Mouse (Mus musculus) spleen, embryonic (tissue): ENCODE measurements at regions not wholly inside any gene's neighbourhood (a gene's known extent, or its start where the extent isn't known, plus 50 kb on each side); places are given as distances from the start of the nearest gene placed in this dataset.

Source experiments
- CTCF ChIA-PET: fragments of 350-600 bp; sonication (Branson Sonifier 250); formaldehyde crosslinking; loops from one replicate; lab custom pipeline; 2022; lab: Charles Lee

- CTCF ChIA-PET, result no interaction called here
Measured at GRCm38 (mm10) chr7:95688151-95689146, 482.6 kb upstream of the Tenm4 start.

DNA sequence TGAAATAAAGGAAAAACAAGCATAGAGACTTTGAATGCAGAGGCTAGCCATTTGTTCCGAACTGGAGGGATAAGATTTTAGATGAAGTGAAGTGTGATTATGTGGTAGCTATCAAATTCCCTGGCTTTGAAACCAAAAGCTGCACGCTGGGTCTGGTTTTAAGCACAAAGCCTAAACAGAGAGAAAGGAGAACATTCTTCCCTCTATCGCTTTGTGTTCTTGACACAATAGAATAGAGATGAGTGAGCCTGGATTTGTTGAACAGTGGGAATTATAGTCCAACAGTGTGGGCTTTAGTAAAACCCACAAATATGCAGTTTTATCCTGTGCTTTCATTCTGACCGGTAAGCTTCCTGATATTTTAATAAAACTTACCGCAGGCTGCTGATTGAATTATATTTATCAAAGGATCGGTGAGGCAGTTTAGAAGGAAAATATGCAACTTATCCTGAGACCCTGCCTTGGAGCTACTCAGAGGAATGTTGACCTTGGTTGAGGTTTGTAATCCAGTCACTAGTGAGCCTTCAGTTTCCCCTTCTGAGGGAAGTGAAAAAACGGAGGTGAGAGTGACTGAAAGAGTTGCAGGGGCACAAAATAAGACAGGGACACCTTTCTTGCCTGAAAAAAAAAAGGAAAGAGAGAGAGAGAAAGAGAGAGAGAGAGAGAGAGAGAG is 481.7 kb upstream of the Tenm4 start:
- CTCF ChIA-PET, result no interaction called here

DNA sequence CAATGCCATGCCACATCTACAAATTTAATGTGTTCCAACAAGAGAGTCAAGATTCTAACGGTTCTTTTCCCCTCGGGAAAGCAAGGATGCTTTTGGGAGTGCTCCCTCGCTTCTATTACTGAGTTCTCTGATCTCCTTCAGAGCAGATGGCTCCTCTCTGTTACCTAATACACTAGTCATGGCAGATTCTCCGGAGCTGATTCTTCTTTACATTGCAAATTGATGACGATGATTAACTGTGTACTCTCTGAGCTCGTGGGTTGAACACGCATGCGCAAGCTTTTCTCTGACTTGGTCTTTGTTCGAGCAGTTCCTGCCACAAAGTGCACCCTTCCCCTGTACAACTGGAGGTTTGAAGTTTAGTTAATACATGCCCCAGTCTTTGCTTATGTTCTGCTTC is 471.5 kb upstream of the Tenm4 start:
- CTCF ChIA-PET, result no interaction called here

DNA sequence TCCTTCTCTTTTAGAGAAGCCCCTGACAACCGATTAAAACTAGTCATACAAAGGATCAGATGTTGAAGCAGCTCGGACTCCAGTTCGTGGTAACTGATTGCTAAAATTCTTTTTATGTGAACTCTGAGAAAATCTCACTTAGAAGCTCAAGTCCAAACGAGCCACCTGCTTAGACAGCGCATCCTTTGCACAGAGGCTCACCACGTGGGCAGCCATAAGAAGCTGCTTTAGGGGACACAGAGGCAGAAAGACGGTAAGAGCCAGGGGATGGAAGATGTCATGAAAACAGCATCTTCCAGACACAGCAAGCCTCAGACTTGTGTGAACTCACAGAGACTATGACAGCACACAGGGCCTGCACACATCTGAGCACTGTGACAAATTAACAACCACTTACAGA is 461.0 kb upstream of the Tenm4 start:
- CTCF ChIA-PET, result no interaction called here

- CTCF ChIA-PET, result no interaction called here
Measured at GRCm38 (mm10) chr7:95720083-95720482, 451.0 kb upstream of the Tenm4 start.

DNA sequence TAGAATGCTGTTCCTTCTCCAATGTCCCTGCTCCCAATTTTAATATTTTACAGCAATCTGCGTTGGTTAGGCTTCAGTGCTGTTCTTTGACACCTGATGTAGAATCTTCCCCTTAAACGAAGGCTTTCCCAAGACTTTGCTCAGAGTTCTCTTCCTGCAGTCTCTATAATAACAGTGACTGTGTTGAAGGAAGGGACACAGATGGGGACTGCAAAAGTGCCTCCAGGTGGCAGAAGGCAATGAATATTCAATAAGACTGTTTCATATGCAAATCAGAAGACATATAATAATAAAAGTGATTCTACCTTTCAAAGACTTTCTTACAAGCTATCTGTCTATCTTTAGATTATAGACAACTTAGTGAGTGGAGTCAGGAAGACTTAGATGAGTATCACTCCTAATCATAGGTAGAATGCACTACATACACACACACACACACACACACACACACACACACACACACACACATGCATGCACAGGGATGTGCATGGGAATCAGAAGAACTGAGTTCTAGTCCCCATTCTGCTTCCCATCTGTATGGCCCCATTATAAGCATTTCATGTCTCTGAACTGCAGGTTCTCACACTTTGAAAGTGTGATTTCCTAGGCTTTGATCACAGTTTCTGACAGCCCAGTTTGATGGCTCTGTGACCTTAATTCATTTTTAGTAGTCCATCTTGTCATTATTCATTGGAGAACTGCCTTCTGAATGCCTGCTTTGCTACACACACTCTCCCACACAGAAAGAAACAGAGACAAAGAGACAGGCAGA is 445.1 kb upstream of the Tenm4 start:
- CTCF ChIA-PET, result no interaction called here

DNA sequence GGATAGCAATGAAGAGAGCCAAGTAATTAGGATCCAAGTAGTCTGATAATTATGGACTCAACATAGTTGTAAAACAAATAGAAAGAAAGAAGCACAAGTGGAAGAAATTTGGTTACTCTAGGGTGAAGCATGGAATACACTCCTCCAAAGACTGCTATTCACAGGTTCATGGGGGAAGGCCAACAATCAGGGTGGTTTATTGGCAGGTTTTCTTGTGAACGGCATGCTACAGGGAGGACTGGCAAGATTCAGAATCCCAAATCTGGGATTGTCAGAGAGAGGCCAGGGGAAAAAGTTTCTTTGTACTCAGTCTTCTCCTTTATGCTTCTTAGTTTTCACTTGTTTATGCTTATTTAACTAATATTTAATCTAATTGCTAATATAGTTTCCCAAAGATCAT is 437.2 kb upstream of the Tenm4 start:
- CTCF ChIA-PET, result no interaction called here

- CTCF ChIA-PET, result no interaction called here
Measured at GRCm38 (mm10) chr7:95734587-95734986, 436.5 kb upstream of the Tenm4 start.

GRCm38 (mm10) chr7:95736716-95737115 is 434.3 kb upstream of the Tenm4 start:
- CTCF ChIA-PET, result no interaction called here

GRCm38 (mm10) chr7:95738725-95739245 is 432.3 kb upstream of the Tenm4 start:
- CTCF ChIA-PET, result no interaction called here

- CTCF ChIA-PET, result no interaction called here
Measured at GRCm38 (mm10) chr7:95739779-95740178, 431.3 kb upstream of the Tenm4 start.

DNA sequence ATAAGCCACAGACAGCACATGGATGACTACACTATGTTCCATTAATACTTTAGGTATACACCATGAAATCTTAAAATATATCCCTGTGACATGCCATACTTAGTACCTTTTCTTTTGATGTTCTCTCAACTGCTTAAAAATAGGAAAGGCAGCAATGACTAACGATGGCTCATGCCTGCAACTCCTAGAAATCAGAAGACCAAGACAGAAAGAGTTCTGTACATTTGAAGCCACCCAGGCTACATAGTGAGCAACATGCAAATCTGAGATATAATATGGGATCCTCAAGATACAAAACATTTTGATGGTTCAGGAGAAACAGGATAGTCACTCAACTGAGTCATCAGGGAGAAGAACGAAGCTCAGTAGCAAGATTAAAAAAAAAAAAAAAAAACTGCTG is 412.7 kb upstream of the Tenm4 start:
- CTCF ChIA-PET, result no interaction called here

DNA sequence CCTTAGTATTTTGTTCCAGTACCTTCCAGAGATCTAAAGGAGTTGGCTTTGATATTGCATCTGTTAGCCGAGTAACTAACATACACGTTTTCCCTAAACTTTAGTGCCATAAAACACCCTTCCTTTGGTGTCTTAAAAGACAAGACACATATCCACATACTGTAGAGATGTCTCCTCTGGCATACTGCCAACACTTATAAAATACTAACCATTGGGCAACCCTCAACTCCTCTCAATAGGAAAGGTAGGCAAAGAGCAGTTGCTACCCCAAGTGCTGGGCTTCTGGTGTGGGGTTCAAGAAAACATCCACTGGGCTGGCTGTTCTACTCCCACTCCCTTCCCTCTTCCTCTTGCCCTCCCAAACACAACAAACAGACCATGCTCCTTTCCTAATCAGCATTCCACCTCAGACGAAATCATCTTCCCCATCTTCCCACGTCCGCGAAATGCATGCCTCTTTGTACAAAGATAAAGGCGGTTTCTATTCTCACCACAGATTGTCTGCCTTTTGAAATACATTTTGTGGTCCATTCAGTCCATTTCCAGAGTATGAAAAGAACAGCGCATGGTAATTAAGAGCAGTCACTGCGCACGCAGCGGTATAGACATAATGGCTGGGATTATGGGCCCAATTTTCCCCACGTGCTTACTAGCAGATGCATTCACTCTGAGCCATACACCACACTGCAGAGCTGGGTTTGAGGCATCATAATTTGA is 409.9 kb upstream of the Tenm4 start:
- CTCF ChIA-PET, result no interaction called here

GRCm38 (mm10) chr7:95766356-95767150 is 404.5 kb upstream of the Tenm4 start:
- CTCF ChIA-PET, result no interaction called here

GRCm38 (mm10) chr7:95784523-95784922 is 386.5 kb upstream of the Tenm4 start:
- CTCF ChIA-PET, result no interaction called here

- CTCF ChIA-PET, result no interaction called here
Measured at GRCm38 (mm10) chr7:95787543-95787942, 383.5 kb upstream of the Tenm4 start.

DNA sequence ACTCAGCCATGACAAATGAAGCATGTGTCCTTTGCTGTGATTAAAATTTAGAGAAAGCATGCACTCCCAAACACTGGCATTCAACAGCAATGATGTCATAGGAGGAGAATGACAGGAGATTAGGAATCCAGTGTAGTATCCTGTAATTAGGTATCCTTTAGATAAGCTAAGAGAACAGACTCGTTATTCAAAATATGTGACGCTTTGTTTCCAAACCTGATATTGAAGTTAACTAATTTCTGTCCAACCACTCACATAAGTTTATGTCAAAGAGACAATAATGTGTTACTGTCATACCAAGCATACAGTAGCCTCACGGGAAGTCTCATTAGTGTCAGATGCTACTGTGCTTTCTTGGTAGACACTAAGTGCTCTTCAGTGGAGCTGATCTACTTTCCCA is 383.1 kb upstream of the Tenm4 start:
- CTCF ChIA-PET, result no interaction called here

DNA sequence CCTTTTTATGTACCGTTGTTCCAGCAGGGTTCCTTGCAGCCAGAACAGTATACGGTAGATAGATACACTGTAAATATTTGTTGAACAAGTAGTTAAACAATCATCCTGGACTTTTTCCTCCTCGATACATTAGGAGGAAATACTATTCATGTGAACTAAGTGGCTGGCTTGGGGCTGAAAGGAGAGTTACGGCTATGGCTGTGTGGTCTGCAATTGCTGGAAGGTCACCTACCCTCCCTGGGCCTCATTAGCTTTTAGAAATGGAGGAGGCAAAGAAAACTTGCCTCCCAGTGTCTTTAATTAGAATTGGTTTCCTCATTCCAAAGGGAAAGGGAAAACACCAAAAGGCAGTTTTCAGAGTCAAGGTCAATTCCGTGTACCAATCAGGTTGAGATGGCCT is 381.6 kb upstream of the Tenm4 start:
- CTCF ChIA-PET, result no interaction called here

DNA sequence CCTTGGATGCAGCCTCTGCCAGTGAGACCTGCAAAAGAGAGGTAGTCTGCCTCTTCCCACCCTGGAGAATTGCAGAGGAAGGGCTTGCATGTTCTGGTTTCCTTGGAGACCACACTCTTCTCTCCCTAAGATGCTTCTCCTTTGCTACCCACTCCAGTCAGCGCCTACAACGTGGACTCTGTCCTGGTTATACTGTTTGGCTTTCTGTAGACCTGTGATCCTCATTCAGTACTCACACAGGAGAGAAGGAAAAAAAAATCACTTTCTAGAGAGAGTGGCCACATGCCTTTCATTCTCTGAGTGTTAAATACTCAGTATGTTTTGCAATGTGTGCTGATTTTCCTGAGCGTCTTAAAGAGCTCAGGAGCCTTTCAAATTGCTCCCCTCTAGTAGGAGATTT is 372.0 kb upstream of the Tenm4 start:
- CTCF ChIA-PET, result interaction anchor here (0.6 kb wide), 1 partner anchor 11 kb away, joined by 5 read pairs; no protein-coding TSS in a partner anchor

GRCm38 (mm10) chr7:95809626-95810025 is 361.4 kb upstream of the Tenm4 start:
- CTCF ChIA-PET, result interaction anchor here (0.7 kb wide), 1 partner anchor 10 kb away, joined by 5 read pairs; no protein-coding TSS in a partner anchor
